Mouse (Mus musculus) kidney, embryonic 15.5 days (tissue): ENCODE data around the gene Slc1a2. TPM values are rescaled to one million over a fixed set of nuclear protein-coding genes. Genes with fewer than 3 reads are reported as not detected.

ENCODE experiments used
- ATAC-seq: fragments of 200-750 bp; cut with Nextera tagmentation; replicated peaks from 2 replicates; pipeline ENCODE4 v1.8.0; 2017; ENCODE audit warnings: moderate TSS enrichment; ENCODE audit not compliant: low FRiP score
- H3K27ac ChIP-seq: fragments of 300-500 bp; sonication (generic); 2 replicates; pipeline ENCODE4 v1.5.1; 2015; ENCODE audit warnings: mild to moderate bottlenecking, inconsistent platforms
- H3K27me3 ChIP-seq: fragments of 300-500 bp; sonication (generic); 2 replicates; pipeline ENCODE4 v1.6.1; 2015; ENCODE audit warnings: inconsistent platforms
- H3K36me3 ChIP-seq: fragments of 300-500 bp; sonication (generic); 2 replicates; pipeline ENCODE4 v1.6.1; 2015; ENCODE audit warnings: inconsistent platforms
- H3K4me1 ChIP-seq: fragments of 300-500 bp; sonication (generic); 2 replicates; pipeline ENCODE4 v1.6.1; 2015; ENCODE audit warnings: inconsistent platforms
- H3K4me2 ChIP-seq: fragments of 300-500 bp; sonication (generic); 2 replicates; pipeline ENCODE4 v1.6.1; 2015; ENCODE audit warnings: moderate library complexity, mild to moderate bottlenecking, inconsistent platforms
- H3K4me3 ChIP-seq: fragments of 300-500 bp; sonication (generic); replicated peaks from 2 replicates; pipeline ENCODE4 v1.5.1; 2015; ENCODE audit warnings: mild to moderate bottlenecking, inconsistent platforms
- H3K9ac ChIP-seq: fragments of 300-500 bp; sonication (generic); 2 replicates; pipeline ENCODE4 v1.6.1; 2015; ENCODE audit warnings: mild to moderate bottlenecking, inconsistent platforms
- H3K9me3 ChIP-seq: fragments of 300-500 bp; sonication (generic); replicated peaks from 2 replicates; pipeline ENCODE4 v1.6.1; 2016; ENCODE audit warnings: inconsistent platforms
- WGBS: fragments of 180-500 bp; shearing (Covaris S2); methylation state at CpG from one replicate; pipeline ENCODE4 v1.1.7; 2015; ENCODE audit warnings: mixed read lengths; 5-methylcytosine and 5-hydroxymethylcytosine counted together
- polyA plus RNA-seq: library from polyadenylated mRNA; unstranded; fragments of >200 nt; fragmentation: Nextera tagmentation; extraction: Ambion mirVana; gene quantifications from 2 replicates; pipeline ENCODE4 v1.2.1, GENCODE M21; 2015

Slc1a2 gene
- polyA plus RNA-seq, 1 experiment from 2014 or later = 0.51 TPM

GRCm38 (mm10) chr2:102699921-102700320 lies 41.5 kb downstream of the Slc1a2 start:
- WGBS = 92% methylated on average over 7 of the region's 7 CpGs
- ATAC-seq = no peak

GRCm38 (mm10) chr2:102700695-102701094 lies 42.2 kb downstream of the Slc1a2 start:
- Histone ChIP-seq H3K9ac (no peak overlapping the region), H3K27me3 (no peaks in the 10 kb centered on the region), H3K27ac (no peak overlapping the region), H3K4me3 (no peak overlapping the region), H3K4me2 (no peak overlapping the region), H3K36me3 (no peaks in the 10 kb centered on the region), H3K4me1 (no peaks in the 10 kb centered on the region), H3K9me3 (no peaks in the 10 kb centered on the region)
- ATAC-seq = no peak
- 95% methylated on average over 2 of the region's 2 CpGs for WGBS

More at GRCm38 (mm10) chr2:102699921-102700320, 41.5 kb downstream of the Slc1a2 start:
- Histone ChIP-seq H3K27me3 (no peaks in the 10 kb centered on the region), H3K9me3 (no peaks in the 10 kb centered on the region), H3K4me2 (no peak overlapping the region), H3K4me3 (no peak overlapping the region), H3K4me1 (no peaks in the 10 kb centered on the region), H3K9ac (no peak overlapping the region), H3K27ac (no peak overlapping the region), H3K36me3 (no peaks in the 10 kb centered on the region)

GRCm38 (mm10) chr2:102701382-102701781 lies 42.9 kb downstream of the Slc1a2 start:
- H3K9me3 ChIP-seq = no peaks in the 10 kb centered on the region
- no peak overlapping the region for H3K4me2 ChIP-seq
- no peak overlapping the region for H3K4me3 ChIP-seq
- WGBS = 91% methylated on average over 3 of the region's 3 CpGs
- H3K36me3 ChIP-seq = no peaks in the 10 kb centered on the region
- no peak for ATAC-seq
- H3K27me3 ChIP-seq = no peaks in the 10 kb centered on the region
- H3K9ac ChIP-seq = no peak overlapping the region
- no peaks in the 10 kb centered on the region for H3K4me1 ChIP-seq
- no peak overlapping the region for H3K27ac ChIP-seq

GRCm38 (mm10) chr2:102703556-102703955 lies 45.1 kb downstream of the Slc1a2 start:
- no peak overlapping the region for H3K4me3 ChIP-seq
- no peak overlapping the region for H3K27ac ChIP-seq
- H3K4me2 ChIP-seq = no peak overlapping the region
- no peak for ATAC-seq
- no peaks in the 10 kb centered on the region for H3K27me3 ChIP-seq
- H3K9me3 ChIP-seq = no peaks in the 10 kb centered on the region
- no peaks in the 10 kb centered on the region for H3K36me3 ChIP-seq
- H3K4me1 ChIP-seq = no peaks in the 10 kb centered on the region
- no peak overlapping the region for H3K9ac ChIP-seq
- WGBS = 67% methylated on average over 3 of the region's 3 CpGs

- Histone ChIP-seq H3K36me3 (no peaks in the 10 kb centered on the region), H3K27me3 (no peaks in the 10 kb centered on the region), H3K4me3 (no peak overlapping the region), H3K4me1 (no peaks in the 10 kb centered on the region), H3K9ac (no peak overlapping the region), H3K9me3 (no peaks in the 10 kb centered on the region), H3K4me2 (no peak overlapping the region), H3K27ac (no peak overlapping the region)
- WGBS = 57% methylated on average over 1 of the region's 1 CpGs
- no peak for ATAC-seq
Measured at GRCm38 (mm10) chr2:102704781-102705180, 46.3 kb downstream of the Slc1a2 start.

GRCm38 (mm10) chr2:102711511-102711910 lies 53.1 kb downstream of the Slc1a2 start:
- Histone ChIP-seq H3K4me1 (no peaks in the 10 kb centered on the region), H3K9ac (no peak overlapping the region), H3K4me2 (no peak overlapping the region), H3K4me3 (no peak overlapping the region), H3K27ac (no peak overlapping the region), H3K9me3 (no peaks in the 10 kb centered on the region), H3K27me3 (no peaks in the 10 kb centered on the region), H3K36me3 (no peaks in the 10 kb centered on the region)
- no peak for ATAC-seq
- WGBS = 53% methylated on average over 5 of the region's 5 CpGs

- no peak overlapping the region for H3K4me3 ChIP-seq
- H3K36me3 ChIP-seq = no peaks in the 10 kb centered on the region
- ATAC-seq = no peak
- H3K4me2 ChIP-seq = no peak overlapping the region
- WGBS = 78% methylated on average over 4 of the region's 4 CpGs
- H3K4me1 ChIP-seq = no peaks in the 10 kb centered on the region
- no peaks in the 10 kb centered on the region for H3K9me3 ChIP-seq
- H3K9ac ChIP-seq = no peak overlapping the region
- no peaks in the 10 kb centered on the region for H3K27me3 ChIP-seq
- no peak overlapping the region for H3K27ac ChIP-seq
Measured at GRCm38 (mm10) chr2:102712049-102712448, 53.6 kb downstream of the Slc1a2 start.

- Histone ChIP-seq H3K4me2 (no peak overlapping the region), H3K9me3 (no peaks in the 10 kb centered on the region), H3K27ac (no peak overlapping the region), H3K36me3 (no peaks in the 10 kb centered on the region), H3K4me1 (no peaks in the 10 kb centered on the region), H3K9ac (no peak overlapping the region), H3K27me3 (no peaks in the 10 kb centered on the region), H3K4me3 (no peak overlapping the region)
- WGBS = 68% methylated on average over 7 of the region's 7 CpGs
- no peak for ATAC-seq
Measured at GRCm38 (mm10) chr2:102712678-102713628, 54.5 kb downstream of the Slc1a2 start.

GRCm38 (mm10) chr2:102714320-102714719 lies 55.9 kb downstream of the Slc1a2 start:
- H3K27me3 ChIP-seq = no peaks in the 10 kb centered on the region
- H3K36me3 ChIP-seq = no peaks in the 10 kb centered on the region
- no peaks in the 10 kb centered on the region for H3K4me1 ChIP-seq
- whole genome bisulfite sequencing = 70% methylated on average over 2 of the region's 2 CpGs
- no peaks in the 10 kb centered on the region for H3K9me3 ChIP-seq
- H3K9ac ChIP-seq = no peak overlapping the region
- H3K4me3 ChIP-seq = no peak overlapping the region
- no peak for ATAC-seq
- H3K27ac ChIP-seq = no peak overlapping the region
- H3K4me2 ChIP-seq = no peak overlapping the region

GRCm38 (mm10) chr2:102715754-102716153 lies 57.3 kb downstream of the Slc1a2 start:
- H3K9ac ChIP-seq = no peak overlapping the region
- no peaks in the 10 kb centered on the region for H3K36me3 ChIP-seq
- H3K4me2 ChIP-seq = no peak overlapping the region
- no peaks in the 10 kb centered on the region for H3K4me1 ChIP-seq
- no peak overlapping the region for H3K27ac ChIP-seq
- no peak for ATAC-seq
- 30% methylated on average over 1 of the region's 1 CpGs for WGBS
- H3K4me3 ChIP-seq = no peak overlapping the region
- H3K9me3 ChIP-seq = no peaks in the 10 kb centered on the region
- H3K27me3 ChIP-seq = no peaks in the 10 kb centered on the region

GRCm38 (mm10) chr2:102721859-102722258 lies 63.4 kb downstream of the Slc1a2 start:
- Histone ChIP-seq H3K4me1 (no peaks in the 10 kb centered on the region), H3K27me3 (no peaks in the 10 kb centered on the region)
- WGBS = 69% methylated on average over 2 of the region's 2 CpGs

GRCm38 (mm10) chr2:102725054-102725453 lies 66.6 kb downstream of the Slc1a2 start:
- Histone ChIP-seq H3K27me3 (no peaks in the 10 kb centered on the region), H3K9ac (no peak overlapping the region), H3K4me1 (no peaks in the 10 kb centered on the region), H3K4me3 (no peak overlapping the region), H3K27ac (no peak overlapping the region), H3K9me3 (no peaks in the 10 kb centered on the region), H3K4me2 (no peak overlapping the region), H3K36me3 (no peaks in the 10 kb centered on the region)
- 72% methylated on average over 3 of the region's 3 CpGs for WGBS
- no peak for ATAC-seq

More at GRCm38 (mm10) chr2:102721859-102722258, 63.4 kb downstream of the Slc1a2 start:
- Histone ChIP-seq H3K27ac (no peak overlapping the region), H3K4me2 (no peak overlapping the region), H3K4me3 (no peak overlapping the region), H3K9me3 (no peaks in the 10 kb centered on the region), H3K9ac (no peak overlapping the region), H3K36me3 (no peaks in the 10 kb centered on the region)
- ATAC-seq = no peak
